ENCODE assay signal across 23 mouse cellular contexts in genomic region chr7:118590726-118591305, GRCm38 (mm10). TPM values are rescaled to one million over a fixed set of nuclear protein-coding genes. Genes with fewer than 3 reads are reported as not detected.
"Had no signal": no experiment of that assay in that cellular context is flagged by ENCODE, and none has a peak within 500 bp of the region (broad histone marks: within the 10 kb centered on the region; RNA-seq: fewer than 3 reads in every experiment).

No protein-coding gene starts in this region.

- ATAC-seq: liver, postnatal 0 days; midbrain, embryonic 15.5 days had no signal

- H3K9me3 ChIP-seq: kidney, embryonic 15.5 days; limb, embryonic 10.5 days; limb, embryonic 13.5 days; lung, embryonic 15.5 days; midbrain, embryonic 15.5 days; neural tube, embryonic 13.5 days had no signal

- H3K4me3 ChIP-seq: kidney, embryonic 15.5 days; left cerebral cortex, adult 2 months; limb, embryonic 10.5 days; limb, embryonic 13.5 days; lung, embryonic 15.5 days; midbrain, embryonic 12.5 days; midbrain, embryonic 15.5 days; neural tube, embryonic 13.5 days had no signal

- H3K9ac ChIP-seq: kidney, embryonic 15.5 days; limb, embryonic 13.5 days; liver, embryonic 14.5 days; liver, postnatal 0 days; lung, embryonic 15.5 days; midbrain, embryonic 12.5 days; midbrain, embryonic 15.5 days; neural tube, embryonic 13.5 days had no signal

- DNase-seq: kidney, adult 11 months; kidney, adult 8-10 months; kidney, postnatal 10 days; kidney, postnatal 36 days; layer of hippocampus, postnatal 36 days; liver; liver, postnatal 0 days; retina, postnatal 1 day; right cerebral cortex, postnatal 25 days; thymus, adult 18-20 months; thymus, postnatal 14 days; thymus, postnatal 4 days had no signal

- H3K27me3 ChIP-seq: kidney, embryonic 15.5 days; midbrain, embryonic 12.5 days; midbrain, embryonic 15.5 days; neural tube, embryonic 13.5 days had no signal

- H3K27ac ChIP-seq: kidney, embryonic 15.5 days; left cerebral cortex, adult 2 months; limb, embryonic 13.5 days; liver, embryonic 14.5 days; lung, embryonic 15.5 days; midbrain, embryonic 12.5 days; midbrain, embryonic 15.5 days had no signal

- H3K36me3 ChIP-seq: kidney, embryonic 15.5 days; limb, embryonic 10.5 days; limb, embryonic 13.5 days; lung, embryonic 15.5 days; midbrain, embryonic 12.5 days; midbrain, embryonic 15.5 days; neural tube, embryonic 13.5 days had no signal

- H3K4me2 ChIP-seq: kidney, embryonic 15.5 days; limb, embryonic 13.5 days; lung, embryonic 15.5 days; midbrain, embryonic 12.5 days; midbrain, embryonic 15.5 days; neural tube, embryonic 13.5 days had no signal

RNA-seq across cellular contexts. Expression of gene Tmc5, which starts 6.3 kb away (rescaled TPM):
- total RNA-seq: neutrophil, adult 5-6 weeks had no signal
- polyA plus RNA-seq: limb, embryonic 10.5 days; liver, embryonic 14.5 days; spleen, adult 2 months had no signal
